Mouse (Mus musculus) layer of hippocampus, adult 11-12 months (tissue): ENCODE measurements at regions not wholly inside any gene's neighbourhood (a gene's known extent, or its start where the extent isn't known, plus 50 kb on each side); places are given as distances from the start of the nearest gene placed in this dataset.
"Not testable (repeated sequence)": the region's sequence is repeated elsewhere in the genome, so short reads cannot be mapped to it uniquely, and the experiment has no call there.

ENCODE experiments used
- DNase-seq: peaks from one replicate; pipeline ENCODE4 v3.0.0; 2022; ENCODE audit warnings: low spot score

- DNase-seq, result no peak
These were observed 490.6 kb upstream of the Sall1 start for GRCm38 (mm10) chr8:89534605-89535004.

GRCm38 (mm10) chr8:89525041-89525440, 481.1 kb upstream of the Sall1 start:
- DNase-seq, result no peak

- DNase-seq, result no peak
These were observed 479.4 kb upstream of the Sall1 start for GRCm38 (mm10) chr8:89523336-89523735.

- no peak for DNase-seq
These were observed 472.6 kb upstream of the Sall1 start for GRCm38 (mm10) chr8:89516602-89517001.

GRCm38 (mm10) chr8:89514270-89514669, 470.3 kb upstream of the Sall1 start:
- peak; percentile 66 for DNase-seq

- no peak for DNase-seq
These were observed 463.7 kb upstream of the Sall1 start for GRCm38 (mm10) chr8:89507639-89508038.

- no peak for DNase-seq
These were observed 459.7 kb upstream of the Sall1 start for GRCm38 (mm10) chr8:89503545-89504234.

- no peak for DNase-seq
These were observed 459.1 kb upstream of the Sall1 start for GRCm38 (mm10) chr8:89503030-89503429.

GRCm38 (mm10) chr8:89501756-89502155, 457.8 kb upstream of the Sall1 start:
- DNase-seq, result no peak

- no peak for DNase-seq
These were observed 455.9 kb upstream of the Sall1 start for GRCm38 (mm10) chr8:89499831-89500230.

- no peak for DNase-seq
These were observed 454.2 kb upstream of the Sall1 start for GRCm38 (mm10) chr8:89498088-89498695.

- DNase-seq, result no peak
These were observed 448.4 kb upstream of the Sall1 start for GRCm38 (mm10) chr8:89492336-89492735.

- not testable (repeated sequence) for DNase-seq
These were observed 438.5 kb upstream of the Sall1 start for GRCm38 (mm10) chr8:89482481-89482880.

- peak; percentile 5 for DNase-seq
These were observed 433.0 kb upstream of the Sall1 start for GRCm38 (mm10) chr8:89476930-89477329.

GRCm38 (mm10) chr8:89471116-89471515, 427.2 kb upstream of the Sall1 start:
- DNase-seq, result no peak

GRCm38 (mm10) chr8:89468782-89469220, 424.8 kb upstream of the Sall1 start:
- no peak for DNase-seq

GRCm38 (mm10) chr8:89465211-89465753, 421.3 kb upstream of the Sall1 start:
- no peak for DNase-seq

- DNase-seq, result no peak
These were observed 412.6 kb upstream of the Sall1 start for GRCm38 (mm10) chr8:89456517-89456916.

- no peak for DNase-seq
These were observed 411.8 kb upstream of the Sall1 start for GRCm38 (mm10) chr8:89455731-89456130.

- DNase-seq, result no peak
These were observed 410.2 kb upstream of the Sall1 start for GRCm38 (mm10) chr8:89454197-89454596.

- DNase-seq, result no peak
These were observed 409.8 kb upstream of the Sall1 start for GRCm38 (mm10) chr8:89453724-89454123.

- no peak for DNase-seq
These were observed 400.5 kb upstream of the Sall1 start for GRCm38 (mm10) chr8:89444466-89444865.

GRCm38 (mm10) chr8:89439304-89439703, 395.3 kb upstream of the Sall1 start:
- no peak for DNase-seq

GRCm38 (mm10) chr8:89426969-89427368, 383.0 kb upstream of the Sall1 start:
- DNase-seq, result no peak
